Mouse (Mus musculus) stomach, embryonic 14.5 days (tissue): Measurements from ENCODE around the gene Tmc6. TPM values are rescaled to one million over a fixed set of nuclear protein-coding genes. Genes with fewer than 3 reads are reported as not detected.

ENCODE experiments used
- ATAC-seq: fragments of 200-750 bp; cut with Nextera tagmentation; 2 replicates; pipeline ENCODE4 v1.8.0; 2017; ENCODE audit warnings: low read depth, moderate TSS enrichment; ENCODE audit not compliant: insufficient number of reproducible peaks, insufficient read depth, low FRiP score
- H3K27ac ChIP-seq: fragments of 300-500 bp; sonication (generic); 2 replicates; pipeline ENCODE4 v1.5.1; 2014; ENCODE audit warnings: mild to moderate bottlenecking, low read length, moderate library complexity, mixed read lengths
- H3K27me3 ChIP-seq: fragments of 300-500 bp; sonication (generic); 2 replicates; pipeline ENCODE4 v1.6.1; 2014; ENCODE audit warnings: low read length, control low read depth, mixed read lengths; ENCODE audit not compliant: control insufficient read depth, insufficient read depth
- H3K36me3 ChIP-seq: fragments of 300-500 bp; sonication (generic); 2 replicates; pipeline ENCODE4 v1.6.1; 2014; ENCODE audit warnings: mild to moderate bottlenecking, control low read depth, low read length, moderate library complexity, mixed read lengths; ENCODE audit not compliant: control insufficient read depth, insufficient read depth
- H3K4me1 ChIP-seq: fragments of 300-500 bp; sonication (generic); 2 replicates; pipeline ENCODE4 v1.6.1; 2014; ENCODE audit warnings: low read length, control low read depth, mixed read lengths; ENCODE audit not compliant: control insufficient read depth, insufficient read depth
- H3K4me2 ChIP-seq: fragments of 300-500 bp; sonication (generic); replicated peaks from 2 replicates; pipeline ENCODE4 v1.6.1; 2014; ENCODE audit warnings: low read depth, low read length, control low read depth
- H3K4me3 ChIP-seq: fragments of 300-500 bp; sonication (generic); 2 replicates; pipeline ENCODE4 v1.5.1; 2014; ENCODE audit warnings: low read depth, low read length, control low read depth
- H3K9ac ChIP-seq: fragments of 300-500 bp; sonication (generic); replicated peaks from 2 replicates; pipeline ENCODE4 v1.6.1; 2014; ENCODE audit warnings: low read depth, mild to moderate bottlenecking, control low read depth, low read length, moderate library complexity, mixed read lengths
- H3K9me3 ChIP-seq: fragments of 300-500 bp; sonication (generic); 2 replicates; pipeline ENCODE4 v1.6.1; 2016; ENCODE audit warnings: low read depth, low read length, control low read depth; ENCODE audit not compliant: control insufficient read depth
- WGBS: fragments of 180-500 bp; shearing (Covaris S2); extraction: QIAGEN DNeasy Blood & Tissue Kit; methylation state at CpG from one replicate; pipeline ENCODE4 v1.1.7; 2014; 5-methylcytosine and 5-hydroxymethylcytosine counted together
- polyA plus RNA-seq: library from polyadenylated mRNA; unstranded; fragments of >200 nt; fragmentation: Nextera tagmentation; extraction: Ambion mirVana; gene quantifications from 2 replicates; pipeline ENCODE4 v1.2.1, GENCODE M21; 2014

Gene Tmc6
- polyA plus RNA-seq, 1 experiment from 2014 or later = 23.0 TPM

DNA sequence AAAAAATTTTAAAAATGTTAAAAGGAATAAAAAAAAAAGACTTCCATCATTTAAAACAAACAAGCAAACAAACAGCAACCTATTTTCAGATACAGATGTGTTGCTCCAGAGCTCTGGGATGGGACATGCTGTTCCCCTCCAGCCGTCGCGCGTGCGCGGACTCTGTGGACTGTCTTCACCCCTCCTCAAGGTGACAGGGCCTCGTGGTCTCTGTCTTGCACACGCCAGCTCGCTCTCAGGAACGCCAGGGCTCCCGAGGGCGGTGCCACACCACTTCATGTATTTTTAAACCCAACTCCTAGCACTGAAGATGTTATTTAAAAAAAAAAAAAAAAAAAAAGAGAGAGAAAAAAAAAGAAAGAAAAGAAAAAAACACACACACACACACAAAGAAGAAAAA, 19.8 kb downstream of the Tmc6 start:
- Histone ChIP-seq H3K9ac (no peak overlapping the region), H3K4me2 (no peak overlapping the region), H3K36me3 (peaks cover 65% of the 10 kb centered on the region), H3K9me3 (no peaks in the 10 kb centered on the region), H3K4me1 (no peaks in the 10 kb centered on the region), H3K4me3 (no peak overlapping the region), H3K27ac (no peak overlapping the region), H3K27me3 (no peaks in the 10 kb centered on the region)
- ATAC-seq = no peak
- WGBS = 88% methylated on average over 12 of the region's 12 CpGs

DNA sequence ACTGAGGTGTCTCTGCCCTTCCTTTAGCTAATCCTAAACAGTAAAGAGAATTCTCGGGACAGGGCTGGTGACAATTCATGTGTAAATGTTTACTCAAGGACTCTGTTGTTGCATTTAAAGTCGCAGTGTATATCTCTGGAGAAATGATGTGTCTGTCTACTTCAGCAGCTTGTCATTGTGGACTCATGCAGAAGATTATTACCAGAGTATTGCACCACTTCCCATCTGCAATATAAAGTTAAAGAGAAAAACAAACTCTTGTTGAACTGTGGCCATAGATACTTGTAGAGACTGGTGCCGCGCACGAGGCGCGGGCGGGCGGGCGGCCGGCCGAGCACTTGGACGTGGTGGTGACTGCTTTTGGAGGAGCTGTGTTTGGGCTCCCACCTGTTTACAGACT, 20.2 kb downstream of the Tmc6 start:
- no peaks in the 10 kb centered on the region for H3K27me3 ChIP-seq
- H3K4me3 ChIP-seq = no peak overlapping the region
- no peak overlapping the region for H3K27ac ChIP-seq
- H3K9ac ChIP-seq = no peak overlapping the region
- H3K4me1 ChIP-seq = no peaks in the 10 kb centered on the region
- 85% methylated on average over 13 of the region's 13 CpGs for WGBS
- H3K4me2 ChIP-seq = no peak overlapping the region
- H3K36me3 ChIP-seq = peaks cover 68% of the 10 kb centered on the region
- no peaks in the 10 kb centered on the region for H3K9me3 ChIP-seq
- no peak for ATAC-seq

DNA sequence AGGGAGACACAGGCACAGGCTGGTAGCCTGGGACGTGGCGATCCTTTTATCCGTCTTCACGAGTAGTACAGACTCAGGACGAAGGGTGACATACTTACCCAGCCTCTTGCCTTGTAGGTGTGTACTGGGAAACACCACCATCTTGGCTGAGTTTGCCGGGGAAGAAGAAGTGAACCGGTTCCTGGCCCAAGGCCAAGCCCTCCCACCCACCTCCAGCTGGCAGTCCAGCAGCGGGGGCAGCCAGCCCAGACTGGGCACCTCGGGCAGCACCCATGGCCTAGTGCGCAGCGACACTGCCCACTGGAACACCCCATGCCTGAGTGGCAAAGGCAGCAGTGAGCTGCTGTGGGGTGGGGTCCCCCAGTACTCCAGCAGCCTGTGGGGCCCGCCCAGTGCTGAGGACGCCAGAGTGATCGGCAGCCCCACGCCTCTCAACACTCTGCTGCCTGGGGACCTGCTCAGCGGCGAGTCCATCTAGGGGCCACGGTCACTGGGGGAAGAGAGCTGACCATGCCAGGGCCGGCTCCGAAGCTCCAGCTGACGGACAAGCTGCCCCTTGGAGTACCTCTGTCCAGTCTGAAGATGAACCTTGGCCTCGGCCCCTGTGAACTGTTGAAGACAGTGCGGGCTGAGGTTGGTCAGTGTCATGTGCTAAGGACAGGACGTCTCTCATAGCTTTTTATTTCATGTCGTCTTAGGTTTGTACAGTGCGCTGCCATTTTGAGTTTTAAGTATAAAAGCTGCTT, 21.5 kb downstream of the Tmc6 start:
- no peak for ATAC-seq
- Histone ChIP-seq H3K27me3 (no peaks in the 10 kb centered on the region), H3K27ac (no peak overlapping the region), H3K4me2 (no peak overlapping the region), H3K4me3 (no peak overlapping the region), H3K9ac (no peak overlapping the region), H3K36me3 (peaks cover 72% of the 10 kb centered on the region), H3K9me3 (no peaks in the 10 kb centered on the region), H3K4me1 (no peaks in the 10 kb centered on the region)
- WGBS = 92% methylated on average over 26 of the region's 26 CpGs

DNA sequence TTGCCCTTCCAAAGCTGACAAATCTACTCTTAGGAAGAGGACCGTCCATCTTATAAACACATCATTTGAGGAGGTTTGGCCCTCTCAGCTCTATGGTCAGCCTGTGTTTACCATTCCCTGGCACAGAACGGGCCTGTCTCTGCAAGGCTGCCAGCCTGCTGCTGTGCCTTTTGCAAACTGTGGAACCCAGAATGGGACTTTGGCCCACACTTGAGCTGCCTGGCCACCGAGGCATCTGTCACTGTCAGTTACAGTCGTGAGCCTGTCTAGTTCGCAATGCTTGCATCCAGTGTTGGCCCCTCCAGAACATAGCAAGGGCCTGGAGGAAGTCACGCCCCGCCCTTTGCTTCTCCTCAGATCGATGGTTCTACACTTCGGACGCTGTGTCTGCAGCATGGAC, 22.7 kb downstream of the Tmc6 start:
- Histone ChIP-seq H3K4me1 (no peaks in the 10 kb centered on the region), H3K4me3 (no peak overlapping the region), H3K9me3 (no peaks in the 10 kb centered on the region), H3K27me3 (no peaks in the 10 kb centered on the region), H3K27ac (no peak overlapping the region), H3K9ac (no peak overlapping the region), H3K4me2 (no peak overlapping the region), H3K36me3 (peaks cover 72% of the 10 kb centered on the region)
- 85% methylated on average over 10 of the region's 10 CpGs for WGBS
- ATAC-seq = no peak

DNA sequence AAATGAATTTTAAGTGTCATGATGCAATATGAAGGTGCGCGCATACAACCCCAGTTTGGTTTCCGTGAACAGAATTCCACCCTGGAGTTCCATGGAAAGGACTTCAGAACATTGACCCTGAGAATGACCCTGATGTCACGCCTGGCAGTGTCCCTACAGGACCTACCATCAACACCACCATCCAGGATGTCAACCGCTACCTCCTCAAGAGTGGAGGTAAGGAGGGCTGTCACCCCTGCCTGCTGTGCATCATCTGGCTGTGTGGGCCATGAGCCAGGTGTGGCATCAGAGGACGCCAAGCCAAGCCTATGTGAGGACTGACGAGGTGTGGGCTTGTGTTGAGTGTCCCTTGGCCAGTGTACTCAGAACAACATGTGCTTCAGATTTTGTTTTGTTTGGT, 26.1 kb downstream of the Tmc6 start:
- peaks cover 82% of the 10 kb centered on the region for H3K36me3 ChIP-seq
- H3K27me3 ChIP-seq = no peaks in the 10 kb centered on the region
- H3K4me1 ChIP-seq = no peaks in the 10 kb centered on the region
- H3K4me3 ChIP-seq = no peak overlapping the region
- 95% methylated on average over 7 of the region's 7 CpGs for WGBS
- H3K4me2 ChIP-seq = no peak overlapping the region
- no peak overlapping the region for H3K9ac ChIP-seq
- ATAC-seq = no peak
- no peaks in the 10 kb centered on the region for H3K9me3 ChIP-seq
- no peak overlapping the region for H3K27ac ChIP-seq

DNA sequence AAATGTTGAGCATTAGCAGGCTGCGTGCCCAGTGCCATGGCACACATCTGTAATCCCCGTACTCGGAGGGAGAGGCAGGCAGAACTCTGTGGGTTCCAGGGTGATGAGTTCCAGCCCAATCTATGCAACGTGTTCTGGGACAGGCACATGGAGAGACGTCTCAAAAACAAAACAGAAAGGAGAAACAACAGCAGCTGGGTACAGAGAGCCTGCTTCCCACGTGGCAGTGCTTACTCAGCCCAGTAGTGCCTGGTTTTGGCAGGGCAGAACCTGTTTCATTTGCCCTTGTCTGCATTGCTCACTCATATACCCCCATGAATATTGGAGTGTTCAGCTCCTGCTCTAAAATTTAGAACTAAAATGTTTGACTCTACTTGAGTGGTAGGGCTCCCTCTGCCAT, 30.5 kb downstream of the Tmc6 start:
- 85% methylated on average over 6 of the region's 6 CpGs for WGBS
- Histone ChIP-seq H3K9me3 (no peaks in the 10 kb centered on the region), H3K4me1 (no peaks in the 10 kb centered on the region), H3K27ac (no peak overlapping the region), H3K4me2 (no peak overlapping the region), H3K4me3 (no peak overlapping the region), H3K9ac (no peak overlapping the region), H3K27me3 (no peaks in the 10 kb centered on the region), H3K36me3 (peaks cover 79% of the 10 kb centered on the region)
- ATAC-seq = no peak

DNA sequence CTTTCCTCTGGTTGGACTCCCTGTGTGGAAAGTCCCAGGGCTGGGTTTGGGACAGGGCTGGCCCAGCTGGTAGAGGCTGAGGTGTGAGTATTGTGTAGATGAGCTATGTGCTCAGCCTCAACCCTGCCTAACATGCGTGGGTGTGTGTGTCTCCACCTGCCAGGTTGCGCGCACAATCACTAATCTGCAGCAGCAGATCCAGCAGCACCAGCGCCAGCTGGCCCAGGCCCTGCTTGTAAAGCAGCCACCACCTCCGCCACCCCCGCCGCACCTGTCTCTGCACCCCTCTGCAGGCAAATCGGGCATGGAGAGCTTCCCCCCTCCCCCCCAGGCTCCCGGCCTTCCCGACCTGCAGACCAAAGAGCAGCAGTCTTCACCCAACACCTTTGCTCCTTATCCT, 32.6 kb downstream of the Tmc6 start:
- no peak overlapping the region for H3K4me2 ChIP-seq
- H3K9ac ChIP-seq = no peak overlapping the region
- H3K4me1 ChIP-seq = no peaks in the 10 kb centered on the region
- H3K27ac ChIP-seq = no peak overlapping the region
- ATAC-seq = no peak
- H3K4me3 ChIP-seq = no peak overlapping the region
- H3K36me3 ChIP-seq = peaks cover 72% of the 10 kb centered on the region
- no peaks in the 10 kb centered on the region for H3K27me3 ChIP-seq
- WGBS = 95% methylated on average over 10 of the region's 10 CpGs
- no peaks in the 10 kb centered on the region for H3K9me3 ChIP-seq

DNA sequence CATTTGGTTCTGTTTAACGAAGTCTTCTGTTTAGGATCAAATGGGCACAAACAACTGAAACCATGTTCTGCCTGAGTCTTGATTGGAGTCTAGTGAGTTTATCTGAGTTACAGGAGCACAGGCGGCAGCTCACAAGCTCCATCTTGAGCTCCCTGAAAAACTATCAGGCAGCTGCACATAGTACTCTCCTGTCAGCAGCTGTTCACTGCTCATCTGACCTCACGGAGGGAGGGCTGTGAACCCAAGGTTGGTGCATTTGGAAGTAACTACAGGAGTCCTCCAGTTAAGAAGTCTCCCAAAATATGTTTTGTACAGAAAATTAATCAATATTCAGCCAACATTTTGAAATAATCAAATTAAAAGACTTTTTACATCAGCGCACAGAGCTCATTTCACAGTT, 33.4 kb downstream of the Tmc6 start:
- Histone ChIP-seq H3K36me3 (peaks cover 68% of the 10 kb centered on the region), H3K27me3 (no peaks in the 10 kb centered on the region), H3K4me3 (no peak overlapping the region), H3K9ac (no peak overlapping the region), H3K27ac (no peak overlapping the region), H3K4me2 (no peak overlapping the region), H3K4me1 (no peaks in the 10 kb centered on the region), H3K9me3 (no peaks in the 10 kb centered on the region)
- WGBS = 83% methylated on average over 4 of the region's 4 CpGs
- ATAC-seq = no peak

DNA sequence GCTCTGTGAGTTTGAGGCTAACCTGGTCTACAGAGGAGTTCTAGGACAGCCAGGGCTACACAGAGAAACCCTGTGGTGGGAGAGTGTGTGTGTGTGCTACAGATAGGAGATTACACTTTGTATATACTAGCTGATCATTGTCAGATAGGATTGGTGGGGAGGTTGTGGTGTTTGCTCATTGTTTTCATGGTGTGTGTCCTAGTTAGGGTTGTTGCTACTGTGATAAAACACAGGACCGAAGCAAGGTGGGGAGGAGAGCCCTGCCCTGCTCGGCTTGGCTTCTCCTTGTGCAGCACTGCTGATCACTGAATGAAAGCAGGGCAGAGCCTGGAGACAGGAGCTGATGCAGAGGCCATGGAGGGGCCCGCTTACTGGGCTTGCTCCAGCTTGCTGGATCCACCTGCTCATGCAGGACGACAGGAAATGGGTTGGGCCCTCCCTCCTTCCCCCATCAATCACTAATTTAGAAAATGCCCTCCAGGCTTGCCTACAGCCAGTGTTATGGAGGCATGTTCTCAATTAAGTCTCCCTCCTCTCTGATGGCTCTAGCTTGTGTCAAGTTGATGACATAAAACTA, 38.5 kb downstream of the Tmc6 start:
- no peaks in the 10 kb centered on the region for H3K4me1 ChIP-seq
- no peak for ATAC-seq
- peaks cover 73% of the 10 kb centered on the region for H3K36me3 ChIP-seq
- no peak overlapping the region for H3K9ac ChIP-seq
- WGBS = 61% methylated on average over 4 of the region's 4 CpGs
- no peaks in the 10 kb centered on the region for H3K9me3 ChIP-seq
- H3K4me2 ChIP-seq = no peak overlapping the region
- H3K27me3 ChIP-seq = no peaks in the 10 kb centered on the region
- H3K4me3 ChIP-seq = no peak overlapping the region
- no peak overlapping the region for H3K27ac ChIP-seq
